Mouse (Mus musculus) ES-Bruce4 (cell line): ENCODE measurements around the gene Il10ra. TPM values are rescaled to one million over a fixed set of nuclear protein-coding genes. Genes with fewer than 3 reads are reported as not detected.

ENCODE experiments used
- H3K27ac ChIP-seq: 2 replicates; pipeline ENCODE4 v1.5.1; 2012; ENCODE audit warnings: low read length, inconsistent platforms; ENCODE audit not compliant: insufficient read depth
- H3K27me3 ChIP-seq: 2 replicates; pipeline ENCODE4 v1.6.1; 2012; ENCODE audit warnings: mild to moderate bottlenecking, low read length, inconsistent platforms; ENCODE audit not compliant: control insufficient read depth, poor library complexity, insufficient read depth, severe bottlenecking
- H3K36me3 ChIP-seq: 2 replicates; pipeline ENCODE4 v1.6.1; 2012; ENCODE audit warnings: inconsistent platforms, mild to moderate bottlenecking, low read length, moderate library complexity; ENCODE audit not compliant: control insufficient read depth, poor library complexity, insufficient read depth, severe bottlenecking
- H3K4me1 ChIP-seq: one replicate; pipeline ENCODE4 v1.8.1; 2011; ENCODE audit warnings: low read length; ENCODE audit not compliant: control insufficient read depth, insufficient read depth
- H3K4me3 ChIP-seq: 2 replicates; pipeline ENCODE4 v1.5.1; 2011; ENCODE audit warnings: low read depth, mild to moderate bottlenecking, low read length
- H3K9ac ChIP-seq: 2 replicates; pipeline ENCODE4 v1.6.1; 2012; ENCODE audit warnings: low read depth, mild to moderate bottlenecking, inconsistent platforms; ENCODE audit not compliant: poor library complexity, severe bottlenecking
- H3K9me3 ChIP-seq: replicated peaks from 2 replicates; pipeline ENCODE4 v1.6.1; 2012; ENCODE audit warnings: mild to moderate bottlenecking, low read length, inconsistent platforms; ENCODE audit not compliant: control insufficient read depth, poor library complexity, insufficient read depth, severe bottlenecking
- CTCF ChIP-seq: IDR thresholded peaks from one replicate; pipeline ENCODE4 v1.8.1; 2011; ENCODE audit warnings: low read depth, low read length
- EP300 ChIP-seq: IDR thresholded peaks from 2 replicates; pipeline ENCODE4 v1.6.1; 2011; ENCODE audit warnings: low read depth, low read length; ENCODE audit not compliant: insufficient read depth
- POLR2A ChIP-seq: IDR thresholded peaks from one replicate; pipeline ENCODE4 v1.8.1; 2011; ENCODE audit warnings: low read length; ENCODE audit not compliant: insufficient read depth
- polyA plus RNA-seq: library from polyadenylated mRNA; stranded (reverse); fragments of >200 nt; gene quantifications from 2 replicates; pipeline ENCODE4 v1.2.4, GENCODE M21; 2011; ENCODE audit warnings: low read depth; ENCODE audit not compliant: missing spikeins, insufficient read depth, insufficient read length

Gene Il10ra
- polyA plus RNA-seq, 1 experiment = not detected

DNA sequence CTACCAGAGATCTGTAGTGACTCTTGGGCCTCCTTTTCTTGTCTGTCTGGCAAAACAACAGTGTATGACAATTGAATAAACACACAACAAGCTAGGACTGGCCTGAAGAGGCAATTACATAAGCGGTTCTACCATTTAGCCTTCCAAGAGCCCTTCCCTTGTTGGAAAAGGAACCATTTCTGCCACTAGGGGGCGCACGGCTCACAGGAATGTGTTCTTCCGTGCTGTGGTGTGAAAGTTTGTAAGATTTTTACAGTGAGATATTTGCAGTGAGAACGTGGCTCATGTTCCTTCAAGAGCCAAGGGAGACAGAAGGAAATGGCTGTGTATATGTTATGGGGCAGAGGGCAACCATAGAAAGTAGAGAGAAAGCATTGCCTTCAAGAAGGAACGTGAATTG is 47.4 kb downstream of the Il10ra start:
- no peak overlapping the region for H3K9ac ChIP-seq
- no peaks in the 10 kb centered on the region for H3K27me3 ChIP-seq
- H3K27ac ChIP-seq = no peak overlapping the region
- H3K4me3 ChIP-seq = no peak overlapping the region
- peak; percentile 69 for TF ChIP-seq CTCF
- no peak for TF ChIP-seq EP300
- H3K4me1 ChIP-seq = no peaks in the 10 kb centered on the region
- no peaks in the 10 kb centered on the region for H3K9me3 ChIP-seq
- no peaks in the 10 kb centered on the region for H3K36me3 ChIP-seq

DNA sequence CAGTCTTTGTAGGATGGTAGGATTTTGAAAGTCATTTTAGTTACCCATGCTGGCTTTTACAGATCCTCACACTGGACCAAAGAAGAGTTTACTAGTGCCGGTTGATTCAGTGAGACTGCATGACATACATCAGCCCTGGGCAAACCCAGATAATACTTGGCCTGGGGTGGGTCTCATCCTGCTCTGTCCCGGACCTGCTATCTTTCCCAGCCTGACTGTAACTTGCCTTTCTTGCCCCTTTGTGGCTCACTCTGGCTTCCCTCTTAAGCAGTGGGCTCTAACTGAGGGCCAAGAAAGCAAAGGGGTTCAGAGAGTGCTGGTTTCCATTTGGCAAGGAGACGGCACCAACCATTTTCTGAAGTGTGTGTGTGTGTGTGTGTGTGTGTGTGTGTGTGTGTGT is 49.3 kb downstream of the Il10ra start:
- Histone ChIP-seq H3K27me3 (no peaks in the 10 kb centered on the region), H3K4me3 (no peak overlapping the region), H3K27ac (no peak overlapping the region), H3K4me1 (no peaks in the 10 kb centered on the region), H3K36me3 (no peaks in the 10 kb centered on the region), H3K9ac (no peak overlapping the region), H3K9me3 (no peaks in the 10 kb centered on the region)
- TF ChIP-seq EP300 (no peak), CTCF (no peak), POLR2A (no peak)

DNA sequence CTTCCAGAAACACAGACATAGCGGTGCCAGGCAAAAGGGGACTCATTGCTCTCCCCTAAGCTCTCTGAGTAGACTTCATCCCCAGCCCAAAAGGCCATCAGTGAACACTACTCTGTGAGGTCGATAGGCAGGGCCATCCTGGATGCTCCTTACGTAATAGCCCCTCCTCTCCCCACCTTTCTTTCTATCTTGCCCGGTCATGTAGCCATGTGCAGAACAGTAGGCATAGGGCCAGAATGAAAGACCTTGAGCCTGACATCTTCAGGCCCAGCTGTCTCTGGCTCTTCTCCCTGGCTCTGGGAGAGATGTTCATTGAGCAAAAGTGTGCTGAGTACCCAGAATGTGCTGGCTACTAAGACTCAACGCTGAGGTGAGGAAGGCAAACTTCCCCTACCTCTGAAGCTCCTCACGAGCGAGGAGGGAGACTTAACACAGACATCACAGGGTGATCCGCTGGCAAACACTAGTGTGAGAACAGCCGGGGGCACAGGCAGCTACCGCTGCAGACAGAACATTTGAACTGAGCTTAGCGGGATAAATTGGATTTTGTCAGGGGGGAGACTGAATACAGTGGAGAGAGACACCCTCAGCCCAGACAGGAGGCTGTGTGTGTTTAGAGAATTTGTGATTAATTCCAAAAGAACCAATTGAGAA is 53.3 kb downstream of the Il10ra start:
- H3K9ac ChIP-seq = no peak overlapping the region
- H3K4me1 ChIP-seq = no peaks in the 10 kb centered on the region
- no peak overlapping the region for H3K27ac ChIP-seq
- no peak for TF ChIP-seq POLR2A
- no peak for TF ChIP-seq EP300
- no peak for TF ChIP-seq CTCF
- H3K27me3 ChIP-seq = no peaks in the 10 kb centered on the region
- H3K4me3 ChIP-seq = no peak overlapping the region
- H3K9me3 ChIP-seq = no peaks in the 10 kb centered on the region
- no peaks in the 10 kb centered on the region for H3K36me3 ChIP-seq

DNA sequence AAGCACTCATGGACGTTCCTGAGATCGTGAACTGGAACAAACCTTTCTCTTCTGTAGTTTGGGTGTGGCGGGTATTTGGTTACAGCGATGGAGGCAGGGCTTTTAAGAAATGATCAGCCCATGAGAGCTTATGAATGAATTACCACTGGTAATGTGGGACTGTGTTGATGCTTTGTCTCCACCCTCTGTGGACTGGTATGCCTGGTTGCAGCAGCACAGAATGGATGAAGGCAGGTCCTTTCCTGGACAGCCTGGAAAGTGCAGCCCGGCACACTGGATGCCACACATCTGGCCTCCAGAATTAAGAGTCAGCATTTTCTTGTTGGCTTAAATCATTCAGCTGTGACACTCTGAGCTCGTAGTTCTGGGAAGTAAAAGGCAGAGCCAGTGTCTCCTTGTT is 56.9 kb downstream of the Il10ra start:
- Histone ChIP-seq H3K36me3 (no peaks in the 10 kb centered on the region), H3K9me3 (no peaks in the 10 kb centered on the region), H3K4me3 (no peak overlapping the region), H3K4me1 (no peaks in the 10 kb centered on the region), H3K27me3 (no peaks in the 10 kb centered on the region), H3K9ac (no peak overlapping the region), H3K27ac (no peak overlapping the region)
- no peak for TF ChIP-seq EP300
- TF ChIP-seq CTCF = no peak
- TF ChIP-seq POLR2A = no peak

DNA sequence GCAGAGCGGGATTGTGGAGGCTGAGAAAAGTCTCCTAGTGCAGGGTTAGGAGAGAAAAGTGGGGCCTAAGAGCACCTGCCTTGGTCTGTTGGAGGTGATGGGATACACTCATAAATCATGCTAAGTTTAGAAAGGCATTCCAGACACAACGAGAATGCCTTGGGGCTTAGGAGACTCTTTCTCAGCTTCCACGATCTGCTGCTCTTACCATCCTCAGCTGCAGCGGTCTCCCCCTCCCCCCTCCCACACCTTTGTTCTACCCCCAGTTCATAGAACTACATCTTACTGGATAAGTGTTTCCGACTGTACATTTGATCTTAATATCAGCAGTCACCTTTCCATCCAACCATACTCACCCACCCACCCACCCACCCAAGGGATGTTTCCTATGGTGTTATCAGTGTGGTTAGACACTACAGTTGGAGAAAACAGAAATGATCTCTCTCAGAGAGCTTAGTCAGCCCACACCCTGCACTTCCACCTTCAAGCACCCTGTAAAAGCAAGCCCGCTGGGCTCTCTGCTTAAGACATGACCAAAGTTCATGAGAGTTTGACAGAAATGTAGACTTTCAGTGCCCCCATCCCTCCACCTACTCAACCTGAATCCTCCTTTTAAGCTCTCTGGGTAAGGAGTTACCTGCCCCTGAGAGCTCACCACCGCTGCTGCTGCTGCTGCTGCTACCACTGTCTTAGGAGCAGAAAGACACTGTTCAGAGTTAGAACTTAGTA is 61.8 kb downstream of the Il10ra start:
- TF ChIP-seq POLR2A (no peak), CTCF (no peak), EP300 (no peak)
- Histone ChIP-seq H3K36me3 (no peaks in the 10 kb centered on the region), H3K4me1 (no peaks in the 10 kb centered on the region), H3K27me3 (no peaks in the 10 kb centered on the region), H3K9ac (no peak overlapping the region), H3K27ac (no peak overlapping the region), H3K9me3 (no peaks in the 10 kb centered on the region), H3K4me3 (no peak overlapping the region)

DNA sequence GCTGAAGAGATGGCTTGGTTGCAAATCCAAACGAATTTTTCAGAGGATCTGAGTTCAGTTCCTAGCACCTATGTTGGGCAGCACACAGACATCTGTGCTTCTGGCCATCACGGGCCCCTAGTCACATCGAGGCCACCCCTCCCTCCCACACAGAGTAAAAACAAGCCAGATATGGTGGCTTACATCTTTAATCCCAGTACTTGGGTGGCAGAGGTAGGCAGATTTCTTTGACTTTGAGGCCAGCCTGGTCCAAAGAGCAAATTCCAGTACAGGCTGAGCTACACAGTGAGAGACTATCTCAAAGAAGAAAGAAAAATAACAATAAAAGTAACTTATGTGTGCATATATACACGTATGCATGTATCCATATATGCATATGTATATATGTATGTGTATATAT is 62.8 kb downstream of the Il10ra start:
- Histone ChIP-seq H3K4me3 (no peak overlapping the region), H3K9ac (no peak overlapping the region), H3K9me3 (no peaks in the 10 kb centered on the region), H3K36me3 (no peaks in the 10 kb centered on the region), H3K27ac (no peak overlapping the region), H3K27me3 (no peaks in the 10 kb centered on the region), H3K4me1 (no peaks in the 10 kb centered on the region)
- TF ChIP-seq POLR2A (no peak), EP300 (no peak), CTCF (no peak)
